Mouse (Mus musculus): ENCODE measurements around the gene Zbtb18.

Gene Zbtb18

DNA sequence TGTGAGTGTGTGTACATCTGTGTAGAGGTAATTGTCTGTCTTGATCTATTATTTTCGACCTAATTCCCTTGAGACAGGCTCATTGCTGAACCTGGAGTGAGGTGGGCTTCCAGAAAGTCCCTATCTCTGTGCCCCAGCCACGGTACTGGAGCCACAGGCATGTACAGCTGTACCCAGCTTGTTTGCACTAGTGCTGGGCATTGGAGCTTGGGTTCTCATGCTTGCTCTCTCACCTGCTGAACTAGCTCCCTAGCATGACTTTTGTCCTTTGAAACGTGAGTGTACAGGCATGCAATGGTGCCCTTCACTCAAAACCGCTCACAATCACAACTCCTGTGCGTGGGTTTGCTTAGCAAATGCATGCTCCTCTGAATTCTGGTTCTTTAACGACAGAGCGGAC is 42.1 kb downstream of the Zbtb18 start:
- DNase-seq, result no peak

DNA sequence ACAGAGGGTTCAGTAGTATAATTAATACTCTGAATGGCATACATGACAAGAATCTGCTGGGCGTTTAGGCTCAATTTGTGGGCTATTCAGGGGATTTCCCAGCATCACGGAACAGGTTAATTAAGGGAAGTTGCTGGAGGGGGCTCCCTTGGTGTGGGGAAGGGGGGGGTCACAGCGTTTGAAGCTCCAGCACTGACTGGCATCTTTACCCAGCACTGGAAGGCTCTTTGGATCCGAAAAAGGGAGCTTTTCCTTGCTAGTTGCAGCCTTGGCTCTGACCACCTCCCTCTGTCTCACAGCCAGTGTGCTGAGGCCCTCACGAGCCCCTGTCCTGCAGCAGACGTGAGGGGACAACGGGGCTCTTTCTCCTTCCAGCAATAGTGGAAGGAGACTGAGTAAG is 42.5 kb downstream of the Zbtb18 start:
- DNase-seq, result no peak

DNA sequence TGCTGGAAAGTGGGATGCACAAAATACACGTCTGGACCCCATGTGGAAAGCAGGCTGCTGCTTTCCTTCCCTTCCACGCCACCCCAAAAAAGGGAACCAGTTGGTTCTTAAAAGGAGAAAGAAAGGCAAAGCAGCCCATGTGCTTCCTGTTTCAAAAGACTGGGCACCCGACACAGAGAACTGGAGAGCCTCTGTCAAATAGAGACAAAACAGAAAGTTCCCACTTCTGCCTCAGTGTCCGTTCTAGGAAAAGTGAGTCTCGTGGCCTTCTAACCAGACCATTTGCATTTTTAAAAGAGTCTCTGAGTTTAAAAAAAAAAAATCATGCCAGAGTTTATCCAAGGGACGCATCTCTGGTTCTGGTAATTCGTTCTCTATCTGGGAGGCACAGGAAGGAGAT is 47.7 kb downstream of the Zbtb18 start:
- DNase-seq, result no peak

DNA sequence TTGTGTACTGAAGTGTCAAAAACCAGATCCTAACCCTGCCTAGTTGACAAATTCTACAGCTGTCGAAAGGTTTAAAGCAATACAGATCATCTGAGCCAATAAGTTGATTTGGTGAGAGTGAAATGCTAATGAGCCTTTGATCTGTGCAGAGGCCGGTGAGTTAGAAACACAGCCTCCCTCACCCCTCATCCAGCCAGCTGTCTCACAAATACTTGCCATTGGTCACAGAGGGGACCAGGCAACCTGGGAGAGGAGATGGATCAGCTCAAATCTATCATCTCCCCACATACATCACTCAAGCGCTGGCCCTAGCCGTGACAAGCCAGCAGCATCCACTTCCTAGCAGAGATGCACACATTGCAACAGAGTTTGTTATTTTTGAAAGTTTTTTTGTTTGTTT is 48.7 kb downstream of the Zbtb18 start:
- DNase-seq, result no peak

DNA sequence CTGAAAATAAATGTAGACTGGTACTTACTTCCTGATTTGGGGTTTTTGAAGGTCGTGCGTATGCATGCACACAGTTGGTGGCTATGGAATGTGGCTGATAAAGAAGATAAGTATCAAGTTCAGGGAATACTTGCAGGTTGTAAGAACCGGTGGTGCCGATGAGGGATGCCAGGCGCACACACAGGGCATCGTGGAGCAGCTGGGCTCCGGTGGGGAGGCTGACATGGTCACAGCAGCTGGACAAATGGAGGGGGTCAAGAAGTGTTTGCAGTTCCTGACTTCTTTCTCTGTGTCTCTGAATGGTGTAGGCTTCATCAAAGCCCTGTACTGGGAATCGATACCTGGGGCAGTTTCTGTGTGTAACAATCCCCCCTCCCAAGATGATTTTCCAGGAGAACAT is 49.1 kb downstream of the Zbtb18 start:
- DNase-seq, result no peak

DNA sequence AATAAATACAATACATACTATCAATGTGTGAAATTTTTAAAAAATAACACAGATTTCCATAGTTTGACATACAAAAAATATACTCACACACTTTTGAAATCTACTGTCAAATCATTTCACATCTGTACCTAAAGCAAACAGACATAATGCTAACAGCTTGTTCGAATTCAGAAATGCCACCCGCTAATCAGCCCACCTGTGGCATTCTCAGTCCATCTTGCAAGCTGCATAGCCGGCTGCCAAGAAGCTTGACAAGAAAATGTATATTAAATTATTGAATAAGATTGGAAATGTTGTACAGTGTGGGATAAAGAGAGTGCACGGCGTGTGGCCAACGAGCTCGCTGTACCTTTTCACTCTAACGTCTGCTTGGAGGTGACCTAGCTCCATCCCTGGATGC is 52.2 kb downstream of the Zbtb18 start:
- no peak for DNase-seq

DNA sequence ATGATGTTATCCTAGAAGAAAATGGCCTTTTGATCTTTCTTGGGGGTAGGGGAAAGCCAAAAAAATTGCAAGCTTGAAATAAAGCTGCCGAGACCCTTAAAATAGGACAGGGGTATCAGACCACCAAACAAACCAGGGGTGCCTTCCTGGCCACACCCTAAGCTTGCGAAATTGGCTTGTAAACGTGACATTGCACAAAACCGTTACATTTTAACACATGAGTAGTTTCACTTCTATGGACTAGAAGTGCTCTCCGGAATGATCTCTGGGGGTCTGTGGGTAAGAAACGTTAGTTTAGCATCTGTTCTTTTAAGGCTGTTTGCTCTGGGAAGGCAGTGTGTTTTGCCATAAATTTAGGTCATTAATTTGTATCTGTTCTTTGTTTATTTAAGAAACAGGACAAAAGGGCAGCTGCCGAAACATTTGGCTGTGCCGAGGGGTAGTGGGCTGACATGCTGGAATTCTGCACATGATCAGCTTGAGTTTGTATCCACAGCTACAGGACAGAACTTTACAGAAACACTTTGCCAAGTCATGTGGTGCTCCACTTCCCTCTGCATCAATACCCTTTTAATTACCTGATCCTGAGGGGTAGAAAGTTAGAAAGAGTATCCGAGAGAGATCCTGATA is 52.9 kb downstream of the Zbtb18 start:
- DNase-seq, result no peak

Measured in kidney, postnatal 10 days (tissue).